Mouse (Mus musculus) neural tube, embryonic 11.5 days (tissue): Measurements from ENCODE around the gene BC005624. TPM values are rescaled to one million over a fixed set of nuclear protein-coding genes. Genes with fewer than 3 reads are reported as not detected.

Experiments used
- ATAC-seq: fragments of 200-750 bp; cut with Nextera tagmentation; 2 replicates; pipeline ENCODE4 v1.8.0; 2017; ENCODE audit warnings: moderate number of reproducible peaks, mild to moderate bottlenecking, moderate TSS enrichment, moderate library complexity; ENCODE audit not compliant: insufficient read depth, low FRiP score, low TSS enrichment
- DNase-seq: peaks from one replicate; pipeline ENCODE4 v3.0.0-alpha.2; 2015; ENCODE audit warnings: low spot score
- H3K27ac ChIP-seq: fragments of 300-500 bp; sonication (generic); 2 replicates; pipeline ENCODE4 v1.5.1; 2014; ENCODE audit warnings: low read depth, mild to moderate bottlenecking, low read length
- H3K27me3 ChIP-seq: fragments of 300-500 bp; sonication (generic); 2 replicates; pipeline ENCODE4 v1.6.1; 2014; ENCODE audit warnings: mild to moderate bottlenecking, low read length, mixed read lengths; ENCODE audit not compliant: control insufficient read depth, insufficient read depth
- H3K36me3 ChIP-seq: fragments of 300-500 bp; sonication (generic); 2 replicates; pipeline ENCODE4 v1.6.1; 2014; ENCODE audit warnings: mild to moderate bottlenecking, low read length, moderate library complexity, mixed read lengths; ENCODE audit not compliant: control insufficient read depth, insufficient read depth
- H3K4me1 ChIP-seq: fragments of 300-500 bp; sonication (generic); 2 replicates; pipeline ENCODE4 v1.6.1; 2014; ENCODE audit warnings: low read length, mixed read lengths; ENCODE audit not compliant: control insufficient read depth, insufficient read depth
- H3K4me2 ChIP-seq: fragments of 300-500 bp; sonication (generic); 2 replicates; pipeline ENCODE4 v1.6.1; 2014; ENCODE audit warnings: low read depth, mild to moderate bottlenecking, moderate library complexity
- H3K4me3 ChIP-seq: fragments of 300-500 bp; sonication (generic); 2 replicates; pipeline ENCODE4 v1.5.1; 2014; ENCODE audit warnings: low read depth, low read length
- H3K9ac ChIP-seq: fragments of 300-500 bp; sonication (generic); 2 replicates; pipeline ENCODE4 v1.6.1; 2014; ENCODE audit warnings: mild to moderate bottlenecking, low read length
- H3K9me3 ChIP-seq: fragments of 300-500 bp; sonication (generic); 2 replicates; pipeline ENCODE4 v1.6.1; 2016; ENCODE audit warnings: low read length; ENCODE audit not compliant: control insufficient read depth
- WGBS: fragments of 180-500 bp; shearing (Covaris S2); extraction: QIAGEN DNeasy Blood & Tissue Kit; methylation state at CpG from one replicate; pipeline ENCODE4 v1.1.7; 2014; 5-methylcytosine and 5-hydroxymethylcytosine counted together
- polyA plus RNA-seq: library from polyadenylated mRNA; unstranded; fragments of >200 nt; fragmentation: Nextera tagmentation; extraction: Ambion mirVana; gene quantifications from 2 replicates; pipeline ENCODE4 v1.2.1, GENCODE M21; 2014

Gene BC005624
- polyA plus RNA-seq = 62.4 and 70.7 TPM in 2 replicates

DNA sequence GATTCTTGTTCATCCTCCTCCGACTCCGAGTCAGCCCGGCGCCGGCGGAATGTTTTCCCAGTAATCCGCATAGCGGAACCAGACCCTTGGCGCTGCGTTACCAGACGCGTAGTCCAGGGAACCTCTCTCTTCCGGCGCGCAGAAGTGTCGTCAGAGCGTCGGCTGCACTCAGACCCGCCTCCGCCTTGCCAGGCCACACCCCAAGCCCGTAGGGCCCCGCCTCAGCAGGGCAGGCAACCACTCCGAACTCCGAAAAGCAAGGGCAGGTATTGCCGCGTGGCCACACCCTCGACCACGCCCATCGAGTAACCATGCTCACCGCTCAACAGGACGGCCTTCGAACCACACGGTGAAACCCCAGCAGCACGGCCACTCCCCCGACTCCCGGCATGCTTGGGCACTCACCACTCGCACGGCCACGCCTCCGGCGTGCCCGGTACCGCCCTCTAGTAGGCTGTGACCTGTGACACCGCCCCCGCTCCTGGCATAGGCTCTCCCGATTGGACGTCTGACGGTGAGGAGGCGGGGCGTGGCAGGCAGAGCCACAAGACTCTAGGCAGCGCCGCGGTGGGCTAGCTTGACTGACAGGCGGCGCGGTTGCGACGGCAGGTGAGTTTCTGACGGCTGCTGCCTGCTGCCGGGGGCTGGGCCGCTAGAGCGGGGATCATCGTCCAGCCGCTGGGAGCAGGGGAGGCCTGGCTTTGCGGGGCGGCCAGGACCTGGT is at the start of gene BC005624, which contains the start of gene Usp20:
TSS of gene BC005624 (minus strand) at position 412 of the 724 bp plus-strand sequence.
TSS of gene Usp20 (plus strand) at position 490 of the 724 bp plus-strand sequence.
- Histone ChIP-seq H3K9ac (peak within 1 kb of the TSS; percentile 50), H3K4me1 (peaks cover 2% of the 10 kb centered on the region; the same call in 1 of the 2 replicates), H3K4me3 (peak within 1 kb of the TSS; percentile 85), H3K36me3 (peaks cover 9% of the 10 kb centered on the region), H3K27me3 (no peaks in the 10 kb centered on the region), H3K27ac (no peak within 1 kb of the TSS), H3K9me3 (no peaks in the 10 kb centered on the region), H3K4me2 (peak within 1 kb of the TSS; percentile 57)
- under 1% methylated on average over 65 of the region's 66 CpGs for WGBS
- ATAC-seq = peak; percentile 95
- peak; percentile 100 for DNase-seq

DNA sequence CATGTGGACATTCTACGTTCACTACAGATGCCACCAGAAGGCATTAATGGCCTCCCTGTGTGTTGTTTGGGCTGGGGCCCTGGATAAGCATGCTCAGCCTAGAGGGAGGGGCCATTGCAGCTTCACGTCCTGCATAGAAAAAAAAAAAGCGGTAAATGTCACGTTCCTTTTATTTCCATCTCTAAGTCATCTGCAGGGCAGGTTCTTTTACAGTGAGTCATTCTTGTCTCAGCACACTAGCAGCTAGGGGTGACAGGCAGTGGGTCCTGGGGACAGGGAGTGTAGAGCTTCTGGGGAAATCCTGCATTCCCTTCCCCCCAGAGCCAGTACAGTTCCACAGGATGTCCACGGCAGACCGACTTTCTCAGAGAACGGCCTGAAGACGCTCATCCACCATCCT is 44.6 kb upstream of the BC005624 start:
- Histone ChIP-seq H3K4me1 (no peaks in the 10 kb centered on the region), H3K27ac (no peak overlapping the region), H3K9me3 (no peaks in the 10 kb centered on the region), H3K36me3 (no peaks in the 10 kb centered on the region), H3K4me2 (no peak overlapping the region), H3K9ac (no peak overlapping the region), H3K4me3 (no peak overlapping the region), H3K27me3 (no peaks in the 10 kb centered on the region)
- DNase-seq = no peak
- WGBS = 76% methylated on average over 8 of the region's 8 CpGs
- no peak for ATAC-seq

DNA sequence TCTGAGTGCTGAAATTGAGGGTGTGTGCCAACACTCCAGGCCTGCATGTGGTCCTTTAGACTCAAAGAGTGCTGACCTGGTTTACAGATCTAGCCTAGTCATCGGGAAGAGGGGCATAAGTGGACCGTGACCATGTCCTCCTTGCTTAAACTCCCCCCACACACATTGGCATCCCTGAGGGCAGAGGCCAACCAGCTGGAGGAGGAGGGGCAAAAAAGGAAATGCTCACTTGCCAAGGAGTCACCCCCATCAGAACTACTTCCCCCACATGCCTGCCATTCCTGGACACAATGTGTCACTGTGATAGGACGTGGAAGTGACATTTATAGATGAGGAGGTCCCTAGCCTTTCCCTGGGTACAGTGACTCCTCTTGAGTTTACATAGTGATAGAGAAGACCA is 43.5 kb upstream of the BC005624 start:
- H3K27ac ChIP-seq = no peak overlapping the region
- no peaks in the 10 kb centered on the region for H3K27me3 ChIP-seq
- peaks cover 2% of the 10 kb centered on the region; the same call in 1 of the 2 replicates for H3K36me3 ChIP-seq
- WGBS = 75% methylated on average over 3 of the region's 3 CpGs
- no peaks in the 10 kb centered on the region for H3K4me1 ChIP-seq
- no peak overlapping the region for H3K4me2 ChIP-seq
- H3K9ac ChIP-seq = no peak overlapping the region
- no peak overlapping the region for H3K4me3 ChIP-seq
- no peak for ATAC-seq
- H3K9me3 ChIP-seq = no peaks in the 10 kb centered on the region
- no peak for DNase-seq

DNA sequence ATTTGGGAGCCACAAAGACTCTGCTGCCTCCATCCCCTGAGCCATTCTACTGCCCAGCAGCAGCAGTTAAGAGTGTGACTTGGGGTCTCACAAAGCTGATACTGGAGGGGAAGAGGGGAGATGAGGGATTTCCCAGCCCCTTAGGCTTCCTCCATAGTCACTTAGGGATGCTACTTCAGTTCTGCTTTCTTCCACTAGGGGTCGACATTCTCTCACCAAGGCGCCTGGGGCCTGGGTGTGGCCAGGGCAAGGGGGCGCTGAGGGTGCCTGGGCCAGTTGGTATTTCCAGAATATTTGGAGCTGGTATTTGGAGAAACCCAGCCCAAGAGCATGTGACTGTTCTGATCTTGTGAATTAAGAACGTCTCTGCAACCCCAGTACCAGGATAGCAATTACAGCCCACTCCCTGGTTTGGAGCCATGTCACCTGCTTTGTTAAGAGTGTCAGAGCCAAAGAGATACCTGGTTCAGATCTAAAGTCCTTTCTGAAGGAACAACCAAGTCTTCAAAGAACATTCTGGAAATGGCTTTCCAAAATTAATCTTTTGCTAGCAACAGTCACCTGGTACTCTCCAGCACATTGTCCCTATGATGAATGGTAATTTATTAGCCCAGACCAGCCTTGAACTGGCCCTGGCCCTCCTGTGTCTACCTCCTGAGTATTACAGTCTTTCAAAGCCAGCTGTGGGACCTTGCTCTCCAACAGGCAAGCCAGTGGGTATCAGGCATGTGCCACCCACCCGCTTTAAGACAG is 42.8 kb upstream of the BC005624 start:
- 27% methylated on average over 5 of the region's 5 CpGs for WGBS
- peaks cover 2% of the 10 kb centered on the region; the same call in 1 of the 2 replicates for H3K36me3 ChIP-seq

DNA sequence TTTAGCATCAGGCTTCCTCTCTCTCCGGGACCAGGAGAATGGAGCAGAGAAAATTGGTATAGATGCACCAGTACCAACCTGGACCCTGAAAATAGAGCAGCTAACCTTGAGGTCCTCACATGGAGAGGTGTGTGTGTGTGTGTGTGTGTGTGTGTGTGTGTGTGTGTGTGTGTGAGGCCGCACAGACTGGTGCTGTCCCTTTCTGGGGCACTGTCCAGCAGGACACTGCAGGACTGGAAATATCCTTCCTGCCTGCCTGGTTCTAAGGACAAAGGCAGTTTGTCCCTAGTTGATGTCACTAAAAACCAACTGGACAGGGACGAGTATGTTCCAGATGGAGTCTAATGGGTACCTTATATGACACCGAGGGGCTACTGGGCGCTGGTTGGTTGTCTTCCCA is 41.9 kb upstream of the BC005624 start:
- no peaks in the 10 kb centered on the region for H3K4me1 ChIP-seq
- no peak overlapping the region for H3K4me3 ChIP-seq
- no peak for ATAC-seq
- H3K4me2 ChIP-seq = no peak overlapping the region
- no peak for DNase-seq
- no peaks in the 10 kb centered on the region for H3K9me3 ChIP-seq
- no peaks in the 10 kb centered on the region for H3K27me3 ChIP-seq
- H3K36me3 ChIP-seq = peaks cover 2% of the 10 kb centered on the region; the same call in 1 of the 2 replicates
- H3K27ac ChIP-seq = no peak overlapping the region
- no peak overlapping the region for H3K9ac ChIP-seq
- 72% methylated on average over 5 of the region's 5 CpGs for WGBS

More for the DNA sequence above, 42.8 kb upstream of the BC005624 start:
- H3K4me1 ChIP-seq = no peaks in the 10 kb centered on the region
- ATAC-seq = no peak
- no peak overlapping the region for H3K9ac ChIP-seq
- no peak overlapping the region for H3K4me2 ChIP-seq
- no peaks in the 10 kb centered on the region for H3K9me3 ChIP-seq
- peak; percentile 69 for DNase-seq
- no peaks in the 10 kb centered on the region for H3K27me3 ChIP-seq
- no peak overlapping the region for H3K4me3 ChIP-seq
- H3K27ac ChIP-seq = no peak overlapping the region

DNA sequence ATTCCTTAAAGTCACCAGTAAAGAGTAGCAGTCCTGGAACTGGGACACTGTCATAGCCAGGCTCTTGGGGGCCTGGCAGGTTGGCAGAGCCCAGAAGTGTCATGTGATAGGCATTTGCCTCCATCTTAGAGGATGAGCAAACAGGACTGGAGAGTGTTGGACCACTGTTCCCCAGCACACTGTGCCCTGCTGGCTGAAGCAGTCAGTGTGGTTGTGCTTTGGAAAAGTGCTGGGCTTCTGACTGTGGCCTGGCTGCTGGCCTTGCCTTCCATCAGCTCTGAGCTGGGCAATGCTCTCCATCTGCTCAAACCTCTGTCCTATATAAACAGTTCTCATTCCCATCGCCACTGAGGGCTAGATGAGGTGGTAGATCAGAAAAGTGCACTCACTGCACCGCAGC is 38.2 kb upstream of the BC005624 start:
- H3K27me3 ChIP-seq = no peaks in the 10 kb centered on the region
- peaks cover 4% of the 10 kb centered on the region; the same call in 1 of the 2 replicates for H3K36me3 ChIP-seq
- no peak for DNase-seq
- no peak overlapping the region for H3K9ac ChIP-seq
- no peaks in the 10 kb centered on the region for H3K4me1 ChIP-seq
- 89% methylated on average over 2 of the region's 2 CpGs for WGBS
- no peak overlapping the region for H3K27ac ChIP-seq
- no peak overlapping the region for H3K4me2 ChIP-seq
- H3K4me3 ChIP-seq = no peak overlapping the region
- no peaks in the 10 kb centered on the region for H3K9me3 ChIP-seq
- ATAC-seq = no peak

DNA sequence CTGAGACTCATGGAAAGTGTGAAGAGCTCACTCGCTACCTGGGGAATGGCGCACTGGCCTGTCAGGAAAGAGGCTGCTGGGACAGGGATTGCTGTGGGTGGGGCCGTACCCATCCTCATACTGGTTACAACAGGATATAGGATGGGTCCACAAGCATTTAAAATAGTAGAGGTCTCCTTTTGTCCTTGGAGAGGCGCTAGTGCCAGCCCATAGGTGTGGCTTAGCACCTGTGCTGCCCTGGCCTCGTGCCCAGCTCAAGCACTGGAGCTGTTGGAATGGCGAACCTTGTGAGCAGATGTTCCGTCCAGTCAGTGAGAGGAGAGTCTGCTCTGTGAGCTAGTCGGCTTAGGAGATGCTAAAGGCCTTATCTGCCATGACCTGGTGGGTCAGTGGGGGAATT is 37.0 kb upstream of the BC005624 start:
- ATAC-seq = no peak
- H3K9me3 ChIP-seq = no peaks in the 10 kb centered on the region
- H3K36me3 ChIP-seq = peaks cover 4% of the 10 kb centered on the region; the same call in 1 of the 2 replicates
- H3K4me2 ChIP-seq = no peak overlapping the region
- H3K4me3 ChIP-seq = no peak overlapping the region
- H3K4me1 ChIP-seq = no peaks in the 10 kb centered on the region
- no peak overlapping the region for H3K9ac ChIP-seq
- no peak overlapping the region for H3K27ac ChIP-seq
- no peaks in the 10 kb centered on the region for H3K27me3 ChIP-seq
- DNase-seq = no peak
- WGBS = 88% methylated on average over 8 of the region's 8 CpGs

DNA sequence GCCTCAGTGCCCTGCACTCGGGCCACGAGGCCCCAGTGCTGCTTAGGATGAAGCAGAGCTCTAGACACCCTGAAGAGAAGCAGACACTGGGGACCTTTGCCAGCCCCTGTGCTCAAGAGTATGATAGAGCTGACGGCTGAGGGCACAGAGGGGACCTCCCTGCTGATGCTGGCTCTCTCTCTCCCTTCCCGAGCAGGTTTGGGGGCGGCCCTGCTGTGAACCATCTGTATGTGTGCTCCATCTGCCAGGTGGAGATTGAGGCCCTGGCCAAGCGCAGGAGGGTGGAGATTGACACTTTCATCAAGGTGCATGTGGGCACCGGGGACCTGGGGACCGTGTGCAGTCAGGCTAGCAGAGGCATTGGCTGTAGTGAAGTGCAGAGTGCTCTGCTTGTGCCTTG is 36.5 kb upstream of the BC005624 start:
- no peaks in the 10 kb centered on the region for H3K4me1 ChIP-seq
- 88% methylated on average over 8 of the region's 8 CpGs for WGBS
- no peak overlapping the region for H3K27ac ChIP-seq
- ATAC-seq (no peak), DNase-seq (no peak)
- H3K27me3 ChIP-seq = no peaks in the 10 kb centered on the region
- no peak overlapping the region for H3K4me2 ChIP-seq
- peaks cover 4% of the 10 kb centered on the region; the same call in 1 of the 2 replicates for H3K36me3 ChIP-seq
- H3K4me3 ChIP-seq = no peak overlapping the region
- H3K9ac ChIP-seq = no peak overlapping the region
- H3K9me3 ChIP-seq = no peaks in the 10 kb centered on the region
